ENCODE assay signal across 16 mouse cellular contexts in the genomic region with DNA sequence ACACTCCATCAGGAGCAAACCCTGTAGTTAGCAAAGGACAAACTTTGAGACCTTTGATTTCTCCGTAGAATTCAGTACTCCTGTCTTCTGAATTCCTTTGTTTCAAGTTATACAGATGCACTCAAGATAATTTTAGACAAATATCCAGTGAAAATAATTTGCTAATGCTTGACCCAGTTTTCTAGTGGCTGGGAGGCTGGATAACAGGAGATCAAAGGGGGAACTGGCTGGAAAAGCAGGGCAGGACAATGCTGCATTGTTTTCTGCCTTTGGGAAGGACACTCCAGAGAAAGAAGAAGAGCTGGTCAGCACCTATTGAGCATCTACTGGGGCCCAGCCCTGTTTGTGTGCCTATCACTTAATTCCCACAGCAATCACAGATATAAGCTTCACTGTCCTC.
"Had no signal": no experiment of that assay in that cellular context is flagged by ENCODE, and none has a peak within 500 bp of the region (broad histone marks: within the 10 kb centered on the region; RNA-seq: fewer than 3 reads in every experiment).

No protein-coding gene starts in this region.

- H3K36me3 ChIP-seq: limb, embryonic 10.5 days; liver, embryonic 15.5 days; neural tube, embryonic 13.5 days had no signal

- H3K4me1 ChIP-seq: limb, embryonic 10.5 days; neural tube, embryonic 13.5 days had no signal

- ATAC-seq: hindbrain, postnatal 0 days; midbrain, embryonic 16.5 days had no signal

- H3K27ac ChIP-seq: hindbrain, postnatal 0 days; left cerebral cortex, adult 2 months; limb, embryonic 10.5 days; liver, embryonic 15.5 days; macrophage; neural tube, embryonic 13.5 days had no signal

- H3K9me3 ChIP-seq: limb, embryonic 10.5 days; liver, embryonic 15.5 days; megakaryocyte, embryonic 14.5 days; neural tube, embryonic 13.5 days had no signal

- DNase-seq: kidney, adult 11 months; kidney, postnatal 10 days; right cerebral cortex, adult 18-20 months; right cerebral cortex, postnatal 25 days; thymus, adult 18-20 months; thymus, postnatal 14 days had no signal

- H3K9ac ChIP-seq: liver, embryonic 15.5 days; neural tube, embryonic 13.5 days had no signal

- H3K4me2 ChIP-seq: liver, embryonic 11.5 days; liver, embryonic 15.5 days; midbrain, embryonic 11.5 days; neural tube, embryonic 13.5 days had no signal

- H3K4me3 ChIP-seq: left cerebral cortex, adult 2 months; limb, embryonic 10.5 days; liver, embryonic 15.5 days; megakaryocyte, embryonic 14.5 days; neural tube, embryonic 13.5 days had no signal

- H3K27me3 ChIP-seq: liver, embryonic 15.5 days; neural tube, embryonic 13.5 days had no signal
